Mouse (Mus musculus): ENCODE data around the gene Farp2. TPM values are rescaled to one million over a fixed set of nuclear protein-coding genes. Genes with fewer than 3 reads are reported as not detected.
A peak's percentile ranks its signal among the peaks of the same experiment; 100 is the strongest.
"Not testable (repeated sequence)": the region's sequence is repeated elsewhere in the genome, so short reads cannot be mapped to it uniquely, and the experiment has no call there.

Farp2 gene
- polyA plus RNA-seq, 1 experiment from 2014 or later = 5.1 TPM

GRCm38 (mm10) chr1:93636211-93636897, 124.5 kb downstream of the Farp2 start:
- 27% methylated on average over 7 of the region's 7 CpGs for WGBS
- H3K27me3 ChIP-seq (replicated peaks; ENCODE audit: control insufficient read depth, insufficient read depth, low read length) = no peaks in the 10 kb centered on the region
- peak; percentile 26 for ATAC-seq
- peak overlapping the region; percentile 67 for H3K4me2 ChIP-seq (ENCODE audit: low read depth, low read length)
- H3K9me3 ChIP-seq (ENCODE audit: control insufficient read depth, low read length) = no peaks in the 10 kb centered on the region
- H3K4me1 ChIP-seq (ENCODE audit: control insufficient read depth, insufficient read depth, low read length) = peaks cover 12% of the 10 kb centered on the region
- H3K4me3 ChIP-seq (ENCODE audit: low read length) = peak overlapping the region; percentile 98
- H3K9ac ChIP-seq (ENCODE audit: low read depth, low read length) = peak overlapping the region; percentile 71
- H3K36me3 ChIP-seq (ENCODE audit: control insufficient read depth, insufficient read depth, low read length) = no peaks in the 10 kb centered on the region; the same call in 1 of the 2 replicates
- H3K27ac ChIP-seq (ENCODE audit: low read length) = peak overlapping the region; percentile 68

DNA sequence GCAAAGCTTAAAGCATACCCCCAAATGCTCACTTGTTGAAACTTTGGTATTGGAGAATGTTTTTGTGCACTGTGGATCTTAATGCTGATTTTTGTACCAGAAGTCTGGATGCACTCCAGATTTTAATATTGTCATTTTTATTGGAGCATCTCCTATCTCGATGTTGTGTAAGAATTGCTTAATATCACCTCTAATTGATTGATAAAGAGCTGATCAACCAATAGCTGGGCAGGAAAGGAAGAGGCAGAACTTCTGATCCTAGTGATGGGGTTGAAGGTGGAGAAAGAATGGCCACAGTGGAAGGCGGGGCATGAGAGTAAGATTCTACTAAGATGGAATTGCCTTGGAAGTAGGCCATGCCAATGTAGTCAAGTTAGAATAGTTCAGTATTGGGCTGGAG, 130.1 kb downstream of the Farp2 start:
- no peaks in the 10 kb centered on the region for H3K36me3 ChIP-seq (ENCODE audit: control insufficient read depth, insufficient read depth, low read length)
- no peak overlapping the region for H3K9ac ChIP-seq (ENCODE audit: low read depth, low read length)
- no peak overlapping the region for H3K4me3 ChIP-seq (ENCODE audit: low read length)
- no peak overlapping the region for H3K4me2 ChIP-seq (ENCODE audit: low read depth, low read length)
- ATAC-seq = no peak
- no peak overlapping the region for H3K27ac ChIP-seq (ENCODE audit: low read length)
- no peaks in the 10 kb centered on the region for H3K27me3 ChIP-seq (replicated peaks; ENCODE audit: control insufficient read depth, insufficient read depth, low read length)
- no peaks in the 10 kb centered on the region for H3K4me1 ChIP-seq (ENCODE audit: control insufficient read depth, insufficient read depth, low read length)
- WGBS = 94% methylated on average over 2 of the region's 2 CpGs
- H3K9me3 ChIP-seq (ENCODE audit: control insufficient read depth, low read length) = no peaks in the 10 kb centered on the region

- Histone ChIP-seq H3K27me3 (replicated peaks; ENCODE audit: control insufficient read depth, insufficient read depth, low read length) (no peaks in the 10 kb centered on the region), H3K9me3 (ENCODE audit: control insufficient read depth, low read length) (no peaks in the 10 kb centered on the region), H3K4me2 (ENCODE audit: low read depth, low read length) (no peak overlapping the region), H3K9ac (ENCODE audit: low read depth, low read length) (no peak overlapping the region), H3K4me1 (ENCODE audit: control insufficient read depth, insufficient read depth, low read length) (no peaks in the 10 kb centered on the region), H3K27ac (ENCODE audit: low read length) (no peak overlapping the region), H3K4me3 (ENCODE audit: low read length) (no peak overlapping the region), H3K36me3 (ENCODE audit: control insufficient read depth, insufficient read depth, low read length) (no peaks in the 10 kb centered on the region)
- WGBS = 94% methylated on average over 2 of the region's 2 CpGs
- ATAC-seq = no peak
Observed at GRCm38 (mm10) chr1:93642692-93643091, 130.8 kb downstream of the Farp2 start.

DNA sequence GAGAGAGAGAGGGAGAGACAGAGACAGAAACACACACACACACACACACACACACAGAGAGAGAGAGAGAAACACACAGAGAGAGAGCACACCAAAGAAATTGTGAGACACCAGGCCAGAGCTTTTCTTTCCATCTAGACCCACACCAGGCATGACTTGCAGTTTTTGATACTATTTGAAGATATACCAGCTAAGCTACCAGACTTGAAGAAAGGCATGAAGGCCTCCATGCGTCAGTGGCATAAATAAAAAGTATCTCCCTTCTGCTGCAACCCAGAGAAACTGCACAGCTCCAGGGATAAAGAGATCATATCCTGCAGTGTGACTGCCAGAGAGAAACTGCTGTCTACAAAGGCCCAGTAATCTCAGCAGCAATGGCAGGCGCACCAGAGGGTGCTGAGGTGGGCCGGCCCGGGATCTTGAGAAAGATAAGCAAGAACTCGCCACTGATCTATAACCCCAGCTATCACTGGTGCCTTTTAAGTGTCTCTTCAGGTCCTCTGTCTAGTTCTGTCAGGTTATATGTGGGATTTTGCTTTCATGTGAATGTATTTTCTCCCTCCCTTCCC, 137.8 kb downstream of the Farp2 start:
- ATAC-seq = no peak

GRCm38 (mm10) chr1:93654275-93654674, 142.4 kb downstream of the Farp2 start:
- whole genome bisulfite sequencing = 37% methylated on average over 2 of the region's 2 CpGs
- peak overlapping the region; percentile 21; the same call in 1 of the 2 replicates for H3K9ac ChIP-seq (ENCODE audit: low read depth, low read length)
- no peaks in the 10 kb centered on the region for H3K36me3 ChIP-seq (ENCODE audit: control insufficient read depth, insufficient read depth, low read length)
- H3K9me3 ChIP-seq (ENCODE audit: control insufficient read depth, low read length) = no peaks in the 10 kb centered on the region
- no peak overlapping the region for H3K4me3 ChIP-seq (ENCODE audit: low read length)
- peak; percentile 54 for ATAC-seq
- peaks cover 8% of the 10 kb centered on the region; the same call in 1 of the 2 replicates for H3K4me1 ChIP-seq (ENCODE audit: control insufficient read depth, insufficient read depth, low read length)
- peak overlapping the region; percentile 64 for H3K27ac ChIP-seq (ENCODE audit: low read length)
- no peaks in the 10 kb centered on the region for H3K27me3 ChIP-seq (replicated peaks; ENCODE audit: control insufficient read depth, insufficient read depth, low read length)
- H3K4me2 ChIP-seq (ENCODE audit: low read depth, low read length) = no peak overlapping the region

More for the DNA sequence above, 137.8 kb downstream of the Farp2 start:
- Histone ChIP-seq H3K36me3 (ENCODE audit: control insufficient read depth, insufficient read depth, low read length) (no peaks in the 10 kb centered on the region), H3K9ac (ENCODE audit: low read depth, low read length) (no peak overlapping the region), H3K4me3 (ENCODE audit: low read length) (no peak overlapping the region), H3K27me3 (replicated peaks; ENCODE audit: control insufficient read depth, insufficient read depth, low read length) (no peaks in the 10 kb centered on the region), H3K27ac (ENCODE audit: low read length) (no peak overlapping the region), H3K4me2 (ENCODE audit: low read depth, low read length) (no peak overlapping the region), H3K9me3 (ENCODE audit: control insufficient read depth, low read length) (no peaks in the 10 kb centered on the region), H3K4me1 (ENCODE audit: control insufficient read depth, insufficient read depth, low read length) (peaks cover 5% of the 10 kb centered on the region; the same call in 1 of the 2 replicates)
- 68% methylated on average over 5 of the region's 5 CpGs for WGBS

DNA sequence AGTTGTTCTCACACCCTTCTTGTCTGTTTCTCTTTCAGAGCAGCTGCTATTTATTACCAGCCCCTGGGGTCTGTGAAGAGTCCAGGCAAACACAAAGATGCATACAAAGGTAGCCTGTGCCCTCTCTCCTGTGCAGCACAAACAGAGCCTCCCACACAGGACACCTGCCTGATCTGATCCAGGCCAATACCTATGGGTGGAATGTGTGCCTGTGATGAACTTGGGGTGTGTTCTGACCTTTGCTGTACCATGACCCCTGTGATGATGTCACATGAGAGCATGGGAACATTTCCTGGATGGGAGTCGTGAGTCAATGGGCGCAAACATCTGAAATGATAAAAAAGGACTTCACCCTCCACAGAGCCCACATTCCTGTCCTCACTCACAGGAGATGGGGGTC, 142.9 kb downstream of the Farp2 start:
- H3K27ac ChIP-seq (ENCODE audit: low read length) = peak overlapping the region; percentile 52
- no peaks in the 10 kb centered on the region for H3K9me3 ChIP-seq (ENCODE audit: control insufficient read depth, low read length)
- H3K36me3 ChIP-seq (ENCODE audit: control insufficient read depth, insufficient read depth, low read length) = no peaks in the 10 kb centered on the region
- no peak overlapping the region for H3K4me3 ChIP-seq (ENCODE audit: low read length)
- H3K9ac ChIP-seq (ENCODE audit: low read depth, low read length) = no peak overlapping the region
- ATAC-seq = peak; percentile 80
- H3K4me1 ChIP-seq (ENCODE audit: control insufficient read depth, insufficient read depth, low read length) = peaks cover 8% of the 10 kb centered on the region; the same call in 1 of the 2 replicates
- no peaks in the 10 kb centered on the region for H3K27me3 ChIP-seq (replicated peaks; ENCODE audit: control insufficient read depth, insufficient read depth, low read length)
- H3K4me2 ChIP-seq (ENCODE audit: low read depth, low read length) = no peak overlapping the region
- WGBS = 51% methylated on average over 2 of the region's 2 CpGs

DNA sequence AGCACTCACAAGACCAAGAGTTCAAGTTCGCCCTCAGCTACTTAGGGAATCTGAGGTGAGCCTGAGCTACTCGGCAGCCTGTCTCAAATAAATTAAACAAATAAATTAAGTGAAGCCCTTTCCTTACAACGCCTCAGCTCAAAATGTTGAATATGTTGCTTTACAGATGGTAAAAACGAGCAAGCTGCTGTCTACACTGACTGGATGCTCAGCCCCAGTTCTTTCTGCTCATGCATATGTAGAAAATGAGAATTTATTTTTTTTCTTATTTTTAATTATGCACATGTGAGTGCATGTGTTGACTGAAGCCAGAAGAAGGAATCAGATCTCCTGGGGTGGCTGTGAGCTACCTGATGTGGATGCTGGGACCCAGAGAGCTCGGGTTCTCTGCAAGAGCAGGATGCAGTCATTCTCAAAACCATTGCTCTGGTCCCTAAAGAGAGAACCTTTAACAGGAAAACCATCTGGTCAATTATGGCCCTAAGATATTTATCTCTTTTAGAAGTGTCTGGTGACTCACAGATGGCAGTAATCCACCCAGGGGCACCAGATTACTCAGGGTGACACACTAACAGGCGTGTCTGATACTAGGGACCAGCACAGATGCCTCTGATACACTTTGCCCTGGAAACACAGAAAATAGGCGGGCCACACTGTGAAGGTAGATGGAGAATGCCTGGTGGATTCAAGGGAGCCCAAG, 144.6 kb downstream of the Farp2 start:
- Histone ChIP-seq H3K9me3 (ENCODE audit: control insufficient read depth, low read length) (peaks cover 5% of the 10 kb centered on the region; the same call in 1 of the 2 replicates), H3K4me1 (ENCODE audit: control insufficient read depth, insufficient read depth, low read length) (peaks cover 8% of the 10 kb centered on the region; the same call in 1 of the 2 replicates), H3K9ac (ENCODE audit: low read depth, low read length) (no peak overlapping the region), H3K27ac (ENCODE audit: low read length) (peak overlapping the region; percentile 16), H3K4me3 (ENCODE audit: low read length) (no peak overlapping the region), H3K4me2 (ENCODE audit: low read depth, low read length) (no peak overlapping the region), H3K27me3 (replicated peaks; ENCODE audit: control insufficient read depth, insufficient read depth, low read length) (no peaks in the 10 kb centered on the region), H3K36me3 (ENCODE audit: control insufficient read depth, insufficient read depth, low read length) (no peaks in the 10 kb centered on the region)
- ATAC-seq = peak; percentile 82
- 53% methylated on average over 7 of the region's 7 CpGs for WGBS

DNA sequence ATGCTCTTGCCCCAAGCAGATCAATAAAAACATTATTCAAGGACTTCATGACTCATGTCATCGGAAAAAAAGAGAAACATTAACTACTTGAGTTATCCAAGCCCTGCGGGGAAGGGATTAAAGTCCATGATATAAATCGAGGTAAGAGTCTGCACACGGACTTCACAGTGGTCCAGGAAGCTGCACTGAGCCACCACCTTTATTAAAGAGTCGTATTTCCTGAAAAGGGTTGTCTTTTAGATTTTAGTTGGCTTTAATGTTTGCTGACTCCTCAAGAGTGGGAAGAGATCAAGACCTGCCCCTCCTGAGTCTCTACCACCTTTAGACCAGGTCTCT, 145.1 kb downstream of the Farp2 start:
- no peak overlapping the region for H3K4me3 ChIP-seq (ENCODE audit: low read length)
- ATAC-seq = peak; percentile 85
- H3K9ac ChIP-seq (ENCODE audit: low read depth, low read length) = no peak overlapping the region
- H3K4me1 ChIP-seq (ENCODE audit: control insufficient read depth, insufficient read depth, low read length) = peaks cover 8% of the 10 kb centered on the region; the same call in 1 of the 2 replicates
- WGBS = 48% methylated on average over 5 of the region's 5 CpGs
- peaks cover 5% of the 10 kb centered on the region; the same call in 1 of the 2 replicates for H3K9me3 ChIP-seq (ENCODE audit: control insufficient read depth, low read length)
- H3K4me2 ChIP-seq (ENCODE audit: low read depth, low read length) = no peak overlapping the region
- H3K27ac ChIP-seq (ENCODE audit: low read length) = peak overlapping the region; percentile 61
- no peaks in the 10 kb centered on the region for H3K36me3 ChIP-seq (ENCODE audit: control insufficient read depth, insufficient read depth, low read length)
- H3K27me3 ChIP-seq (replicated peaks; ENCODE audit: control insufficient read depth, insufficient read depth, low read length) = no peaks in the 10 kb centered on the region

DNA sequence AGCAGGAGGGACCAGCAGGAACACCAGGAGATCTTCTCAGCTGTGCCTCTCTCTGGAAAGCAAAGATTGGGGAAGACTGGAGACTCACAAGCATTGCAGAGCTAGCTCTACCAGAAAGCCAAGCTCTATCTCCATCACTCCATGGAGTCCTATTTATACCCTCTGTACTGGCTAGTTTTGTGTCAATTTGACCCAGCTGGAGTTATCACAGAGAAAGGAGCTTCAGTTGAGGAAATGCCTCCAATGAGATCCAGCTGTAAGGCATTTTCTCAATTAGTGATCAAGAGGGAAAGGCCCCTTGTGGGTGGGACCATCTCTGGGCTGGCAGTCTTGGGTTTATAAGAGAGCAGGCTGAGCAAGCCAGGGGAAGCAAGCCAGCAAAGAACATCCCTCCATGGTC, 146.7 kb downstream of the Farp2 start, which contains the start of gene Stk25:
TSS of gene Stk25 (minus strand) at position 101 of the 400 bp plus-strand sequence.
- H3K4me2 ChIP-seq (ENCODE audit: low read depth, low read length); ATAC-seq; H3K4me3 ChIP-seq (ENCODE audit: low read length); H3K27me3 ChIP-seq (replicated peaks; ENCODE audit: control insufficient read depth, insufficient read depth, low read length); H3K9me3 ChIP-seq (ENCODE audit: control insufficient read depth, low read length); H3K4me1 ChIP-seq (ENCODE audit: control insufficient read depth, insufficient read depth, low read length); H3K27ac ChIP-seq (ENCODE audit: low read length); H3K9ac ChIP-seq (ENCODE audit: low read depth, low read length); H3K36me3 ChIP-seq (ENCODE audit: control insufficient read depth, insufficient read depth, low read length): not testable (repeated sequence)

Measured in intestine, embryonic 16.5 days (tissue).